Mouse (Mus musculus): ENCODE measurements around the gene Mapk6. TPM values are rescaled to one million over a fixed set of nuclear protein-coding genes. Genes with fewer than 3 reads are reported as not detected.

Gene Mapk6
- polyA plus RNA-seq, 1 experiment from 2014 or later: 28.0 TPM

GRCm38 (mm10) chr9:75395971-75396370, 13.8 kb downstream of the Mapk6 start:
- no peaks in the 10 kb centered on the region for H3K27me3 ChIP-seq (replicated peaks; ENCODE audit: insufficient read depth, low read length)
- WGBS: 81% methylated on average over 6 of the region's 6 CpGs
- H3K4me2 ChIP-seq (replicated peaks; ENCODE audit: low read depth, low read length): no peak overlapping the region
- DNase-seq (ENCODE audit: low spot score) (no peak), ATAC-seq (no peak)
- no peaks in the 10 kb centered on the region for H3K9me3 ChIP-seq (ENCODE audit: low read length)
- peaks cover 35% of the 10 kb centered on the region for H3K36me3 ChIP-seq (ENCODE audit: insufficient read depth, low read length)
- no peak overlapping the region for H3K4me3 ChIP-seq (ENCODE audit: low read depth, low read length)
- H3K9ac ChIP-seq (replicated peaks; ENCODE audit: low read depth): no peak overlapping the region
- TF ChIP-seq CTCF (IDR thresholded peaks at IDR 0.05) (no peak), EP300 (IDR thresholded peaks at IDR 0.05) (no peak)
- no peaks in the 10 kb centered on the region for H3K4me1 ChIP-seq (ENCODE audit: insufficient read depth, low read depth, low read length)
- no peak overlapping the region for H3K27ac ChIP-seq (ENCODE audit: low read length)

DNA sequence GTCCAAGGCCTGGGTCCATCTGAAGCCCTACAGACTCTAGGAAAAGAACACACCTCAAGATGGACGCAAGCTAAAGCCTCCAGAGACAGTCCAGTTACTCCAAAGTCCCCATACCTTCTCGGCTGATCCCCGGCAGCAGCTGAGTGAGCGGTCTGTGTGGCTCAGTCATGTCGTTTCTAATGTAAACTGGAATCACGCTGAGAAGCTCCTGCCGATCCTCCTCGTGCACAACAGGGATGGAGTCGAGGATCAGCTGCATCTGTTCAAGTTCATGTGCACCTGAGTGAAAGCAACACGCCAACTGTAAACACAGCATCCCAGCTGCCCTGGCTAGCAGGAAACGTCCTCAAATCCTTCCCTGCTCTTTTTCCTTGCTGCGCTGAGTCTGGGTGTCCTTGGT, 16.6 kb downstream of the Mapk6 start:
- TF ChIP-seq EP300 (IDR thresholded peaks at IDR 0.05) (no peak), CTCF (IDR thresholded peaks at IDR 0.05) (no peak)
- Histone ChIP-seq H3K4me1 (ENCODE audit: insufficient read depth, low read depth, low read length) (no peaks in the 10 kb centered on the region), H3K27ac (ENCODE audit: low read length) (no peak overlapping the region), H3K4me2 (replicated peaks; ENCODE audit: low read depth, low read length) (no peak overlapping the region), H3K9me3 (ENCODE audit: low read length) (no peaks in the 10 kb centered on the region), H3K4me3 (ENCODE audit: low read depth, low read length) (no peak overlapping the region), H3K27me3 (replicated peaks; ENCODE audit: insufficient read depth, low read length) (no peaks in the 10 kb centered on the region), H3K36me3 (ENCODE audit: insufficient read depth, low read length) (peaks cover 42% of the 10 kb centered on the region), H3K9ac (replicated peaks; ENCODE audit: low read depth) (no peak overlapping the region)
- DNase-seq (ENCODE audit: low spot score) (no peak), ATAC-seq (no peak)
- WGBS: 73% methylated on average over 12 of the region's 12 CpGs

DNA sequence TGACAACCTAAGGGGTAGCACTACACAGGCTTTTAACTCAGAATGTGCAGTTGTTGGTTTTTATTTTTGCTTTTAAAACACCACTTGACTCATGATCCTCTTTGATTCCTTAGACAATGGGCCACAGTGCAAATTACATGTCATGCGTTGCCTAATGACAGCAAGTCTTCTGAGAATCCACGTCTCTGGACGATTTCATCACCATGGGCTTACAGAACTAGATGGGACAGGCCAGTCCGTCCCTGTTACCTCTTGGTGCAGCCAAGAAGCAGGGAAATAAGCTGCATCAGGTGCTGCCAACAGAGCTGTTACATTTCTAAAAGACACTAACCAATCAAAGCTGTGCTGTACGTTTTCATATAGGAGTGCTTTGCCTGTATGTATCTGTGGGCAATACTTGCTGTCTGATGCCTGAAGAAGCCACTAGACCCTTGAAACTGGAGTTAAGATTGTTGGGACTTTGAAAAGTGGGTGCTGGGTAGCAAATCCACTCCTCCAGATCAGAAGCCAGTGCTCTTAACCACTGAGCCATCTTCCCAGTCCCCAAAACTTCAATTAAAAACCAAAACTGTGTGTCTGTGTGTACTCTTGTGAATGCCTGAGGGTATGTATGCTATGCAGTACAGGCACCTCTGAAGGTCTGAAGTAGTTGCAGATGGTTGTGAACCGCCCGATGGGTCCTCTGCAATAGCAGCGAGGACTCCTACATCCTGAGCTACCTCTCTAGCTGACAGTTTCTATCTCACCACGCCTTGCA, 24.4 kb downstream of the Mapk6 start:
- 79% methylated on average over 9 of the region's 9 CpGs for WGBS
- no peak for ATAC-seq
- DNase-seq (ENCODE audit: low spot score): no peak

DNA sequence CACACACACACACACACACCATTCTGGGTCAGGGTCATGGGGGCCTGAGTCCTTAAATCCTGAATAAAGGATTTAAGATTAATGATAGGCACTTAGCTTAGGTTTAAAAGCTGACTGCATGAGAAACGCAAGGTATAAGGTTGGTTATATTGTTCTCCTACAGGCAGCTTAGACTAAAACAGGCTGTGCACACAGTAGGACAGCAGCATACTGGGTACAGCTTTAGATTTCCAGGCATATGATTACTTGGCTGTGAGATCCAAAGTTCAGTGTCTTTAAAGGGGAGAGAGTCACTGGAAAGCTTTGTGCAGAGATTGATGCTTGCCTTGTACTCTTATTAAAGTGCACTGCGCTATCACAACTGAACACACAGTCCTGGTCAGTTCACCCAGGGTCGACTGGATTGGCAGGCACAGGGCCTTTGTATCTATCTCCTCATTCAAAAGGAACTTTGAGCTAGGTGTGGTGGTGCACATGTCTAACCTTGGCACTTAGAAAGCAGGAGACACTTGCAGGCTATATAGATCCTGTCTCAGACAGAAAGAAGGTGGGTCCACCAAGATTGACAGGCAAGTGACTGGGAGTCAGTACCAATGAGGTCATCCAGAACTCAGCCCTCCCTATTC, 25.4 kb downstream of the Mapk6 start:
- WGBS: 72% methylated on average over 3 of the region's 3 CpGs

More for the DNA sequence above, 24.4 kb downstream of the Mapk6 start:
- Histone ChIP-seq H3K27me3 (replicated peaks; ENCODE audit: insufficient read depth, low read length) (no peaks in the 10 kb centered on the region), H3K9ac (replicated peaks; ENCODE audit: low read depth) (no peak overlapping the region), H3K36me3 (ENCODE audit: insufficient read depth, low read length) (peaks cover 17% of the 10 kb centered on the region; the same call in 1 of the 2 replicates), H3K4me3 (ENCODE audit: low read depth, low read length) (no peak overlapping the region), H3K27ac (ENCODE audit: low read length) (no peak overlapping the region), H3K9me3 (ENCODE audit: low read length) (no peaks in the 10 kb centered on the region), H3K4me2 (replicated peaks; ENCODE audit: low read depth, low read length) (no peak overlapping the region), H3K4me1 (ENCODE audit: insufficient read depth, low read depth, low read length) (no peaks in the 10 kb centered on the region)
- TF ChIP-seq EP300 (IDR thresholded peaks at IDR 0.05): peak; percentile 60; the same call in 1 of the 2 replicates
- no peak for TF ChIP-seq CTCF (IDR thresholded peaks at IDR 0.05)

GRCm38 (mm10) chr9:75383785-75384184, 26.0 kb downstream of the Mapk6 start:
- Histone ChIP-seq H3K4me1 (ENCODE audit: insufficient read depth, low read depth, low read length) (no peaks in the 10 kb centered on the region), H3K27ac (ENCODE audit: low read length) (no peak overlapping the region), H3K36me3 (ENCODE audit: insufficient read depth, low read length) (peaks cover 10% of the 10 kb centered on the region; the same call in 1 of the 2 replicates), H3K4me2 (replicated peaks; ENCODE audit: low read depth, low read length) (no peak overlapping the region), H3K27me3 (replicated peaks; ENCODE audit: insufficient read depth, low read length) (no peaks in the 10 kb centered on the region), H3K4me3 (ENCODE audit: low read depth, low read length) (no peak overlapping the region), H3K9ac (replicated peaks; ENCODE audit: low read depth) (no peak overlapping the region), H3K9me3 (ENCODE audit: low read length) (no peaks in the 10 kb centered on the region)
- WGBS: 79% methylated on average over 9 of the region's 9 CpGs
- DNase-seq (ENCODE audit: low spot score) (no peak), ATAC-seq (no peak)
- TF ChIP-seq CTCF (IDR thresholded peaks at IDR 0.05) (peak; percentile 34; the same call in 1 of the 2 replicates), EP300 (IDR thresholded peaks at IDR 0.05) (no peak)

More for the DNA sequence above, 25.4 kb downstream of the Mapk6 start:
- Histone ChIP-seq H3K4me1 (ENCODE audit: insufficient read depth, low read depth, low read length) (no peaks in the 10 kb centered on the region), H3K27me3 (replicated peaks; ENCODE audit: insufficient read depth, low read length) (no peaks in the 10 kb centered on the region), H3K4me3 (ENCODE audit: low read depth, low read length) (no peak overlapping the region), H3K4me2 (replicated peaks; ENCODE audit: low read depth, low read length) (no peak overlapping the region), H3K9me3 (ENCODE audit: low read length) (no peaks in the 10 kb centered on the region), H3K36me3 (ENCODE audit: insufficient read depth, low read length) (peaks cover 16% of the 10 kb centered on the region; the same call in 1 of the 2 replicates), H3K27ac (ENCODE audit: low read length) (no peak overlapping the region), H3K9ac (replicated peaks; ENCODE audit: low read depth) (no peak overlapping the region)
- TF ChIP-seq EP300 (IDR thresholded peaks at IDR 0.05): no peak
- TF ChIP-seq CTCF (IDR thresholded peaks at IDR 0.05): no peak
- no peak for ATAC-seq
- DNase-seq (ENCODE audit: low spot score): no peak

DNA sequence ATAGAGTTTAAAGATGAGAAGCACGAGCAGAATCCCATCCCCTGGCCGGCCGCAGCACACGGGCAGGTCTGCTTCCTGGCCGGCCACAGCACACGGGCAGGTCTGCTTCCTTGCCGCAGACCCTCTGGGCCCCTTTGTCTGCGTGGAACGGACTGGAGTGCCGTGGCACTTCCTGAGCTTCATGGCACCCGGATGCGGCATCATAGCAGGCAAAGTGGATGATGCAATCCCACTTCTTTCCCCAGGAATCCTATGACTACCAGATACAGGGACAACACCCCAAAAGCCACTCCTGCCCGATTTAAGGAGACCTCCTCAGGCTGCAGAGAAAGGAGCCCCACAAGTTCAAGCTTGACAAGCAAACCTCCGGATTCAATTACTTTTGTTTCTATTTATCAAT, 27.0 kb downstream of the Mapk6 start:
- Histone ChIP-seq H3K4me1 (ENCODE audit: insufficient read depth, low read depth, low read length) (no peaks in the 10 kb centered on the region), H3K4me3 (ENCODE audit: low read depth, low read length) (no peak overlapping the region), H3K27ac (ENCODE audit: low read length) (no peak overlapping the region), H3K4me2 (replicated peaks; ENCODE audit: low read depth, low read length) (no peak overlapping the region), H3K9me3 (ENCODE audit: low read length) (no peaks in the 10 kb centered on the region), H3K27me3 (replicated peaks; ENCODE audit: insufficient read depth, low read length) (no peaks in the 10 kb centered on the region), H3K9ac (replicated peaks; ENCODE audit: low read depth) (no peak overlapping the region), H3K36me3 (ENCODE audit: insufficient read depth, low read length) (peaks cover 10% of the 10 kb centered on the region; the same call in 1 of the 2 replicates)
- no peak for TF ChIP-seq CTCF (IDR thresholded peaks at IDR 0.05)
- TF ChIP-seq EP300 (IDR thresholded peaks at IDR 0.05): no peak
- no peak for ATAC-seq
- no peak for DNase-seq (ENCODE audit: low spot score)
- 82% methylated on average over 14 of the region's 14 CpGs for WGBS
